Mouse (Mus musculus): Measurements from ENCODE around the gene Gdpgp1.

GRCm38 (mm10) chr7:80201888-80202540 lies 30.7 kb upstream of the Gdpgp1 start:
- TF ChIP-seq CTCF (IDR thresholded peaks at IDR 0.05; ENCODE audit: insufficient read depth, low read depth, low read length): no peak
- TF ChIP-seq POLR2A (IDR thresholded peaks at IDR 0.05; ENCODE audit: insufficient read depth, low read depth, low read length): no peak
